Mouse (Mus musculus) limb, embryonic 13.5 days (tissue): Measurements from ENCODE around the gene Dpf2. TPM values are rescaled to one million over a fixed set of nuclear protein-coding genes. Genes with fewer than 3 reads are reported as not detected.

ENCODE experiments used
- ATAC-seq: fragments of 200-750 bp; cut with Nextera tagmentation; 2 replicates; pipeline ENCODE4 v1.8.0; 2017; ENCODE audit warnings: low read depth, moderate number of reproducible peaks, moderate TSS enrichment; ENCODE audit not compliant: low FRiP score
- H3K27ac ChIP-seq: fragments of 300-500 bp; sonication (generic); 2 replicates; pipeline ENCODE4 v1.5.1; 2015; ENCODE audit warnings: inconsistent platforms, mild to moderate bottlenecking, moderate library complexity
- H3K27me3 ChIP-seq: fragments of 300-500 bp; sonication (generic); 2 replicates; pipeline ENCODE4 v1.6.1; 2015; ENCODE audit warnings: mild to moderate bottlenecking, inconsistent platforms
- H3K36me3 ChIP-seq: fragments of 300-500 bp; sonication (generic); 2 replicates; pipeline ENCODE4 v1.6.1; 2015; ENCODE audit warnings: inconsistent platforms, mild to moderate bottlenecking, moderate library complexity
- H3K4me1 ChIP-seq: fragments of 300-500 bp; sonication (generic); 2 replicates; pipeline ENCODE4 v1.6.1; 2015; ENCODE audit warnings: inconsistent platforms
- H3K4me2 ChIP-seq: fragments of 300-500 bp; sonication (generic); replicated peaks from 2 replicates; pipeline ENCODE4 v1.6.1; 2015; ENCODE audit warnings: inconsistent platforms, mild to moderate bottlenecking, moderate library complexity
- H3K4me3 ChIP-seq: fragments of 300-500 bp; sonication (generic); 2 replicates; pipeline ENCODE4 v1.5.1; 2015; ENCODE audit warnings: moderate library complexity, mild to moderate bottlenecking, inconsistent platforms
- H3K9ac ChIP-seq: fragments of 300-500 bp; sonication (generic); 2 replicates; pipeline ENCODE4 v1.6.1; 2015; ENCODE audit warnings: mild to moderate bottlenecking, inconsistent platforms
- H3K9me3 ChIP-seq: fragments of 300-500 bp; sonication (generic); 2 replicates; pipeline ENCODE4 v1.6.1; 2016; ENCODE audit warnings: inconsistent platforms
- WGBS: fragments of 180-500 bp; shearing (Covaris S2); methylation state at CpG from one replicate; pipeline ENCODE4 v1.1.7; 2015; 5-methylcytosine and 5-hydroxymethylcytosine counted together
- polyA plus RNA-seq: library from polyadenylated mRNA; unstranded; fragments of >200 nt; fragmentation: Nextera tagmentation; extraction: Ambion mirVana; gene quantifications from 2 replicates; pipeline ENCODE4 v1.2.1, GENCODE M21; 2015

Dpf2 gene
- polyA plus RNA-seq, 1 experiment from 2014 or later, result 174 TPM

- H3K27ac ChIP-seq, result no peak overlapping the region
- WGBS, result 73% methylated on average over 7 of the region's 7 CpGs
- peaks cover 95% of the 10 kb centered on the region for H3K36me3 ChIP-seq
- H3K9ac ChIP-seq, result no peak overlapping the region
- H3K4me3 ChIP-seq, result no peak overlapping the region
- no peaks in the 10 kb centered on the region for H3K9me3 ChIP-seq
- ATAC-seq, result no peak
- no peak overlapping the region for H3K4me2 ChIP-seq
- no peaks in the 10 kb centered on the region for H3K27me3 ChIP-seq
- H3K4me1 ChIP-seq, result peaks cover 7% of the 10 kb centered on the region; the same call in 1 of the 2 replicates
Measured at GRCm38 (mm10) chr19:5945027-5945426, 32.2 kb upstream of the Dpf2 start.

GRCm38 (mm10) chr19:5944145-5944544, 31.3 kb upstream of the Dpf2 start:
- Histone ChIP-seq H3K4me1 (peaks cover 11% of the 10 kb centered on the region), H3K4me2 (no peak overlapping the region), H3K27me3 (no peaks in the 10 kb centered on the region), H3K36me3 (peaks cover 96% of the 10 kb centered on the region), H3K9me3 (no peaks in the 10 kb centered on the region), H3K4me3 (no peak overlapping the region), H3K9ac (no peak overlapping the region; the same call in 1 of the 2 replicates), H3K27ac (no peak overlapping the region)
- WGBS, result 75% methylated on average over 8 of the region's 8 CpGs
- ATAC-seq, result no peak

GRCm38 (mm10) chr19:5943404-5943803, 30.6 kb upstream of the Dpf2 start:
- no peak overlapping the region for H3K4me3 ChIP-seq
- H3K27me3 ChIP-seq, result no peaks in the 10 kb centered on the region
- H3K27ac ChIP-seq, result no peak overlapping the region
- H3K4me2 ChIP-seq, result no peak overlapping the region
- H3K36me3 ChIP-seq, result peaks cover 89% of the 10 kb centered on the region
- H3K9me3 ChIP-seq, result no peaks in the 10 kb centered on the region
- peaks cover 11% of the 10 kb centered on the region for H3K4me1 ChIP-seq
- H3K9ac ChIP-seq, result no peak overlapping the region
- 90% methylated on average over 15 of the region's 15 CpGs for WGBS
- no peak for ATAC-seq

- Histone ChIP-seq H3K4me3 (no peak overlapping the region), H3K27me3 (no peaks in the 10 kb centered on the region), H3K4me2 (no peak overlapping the region), H3K27ac (no peak overlapping the region), H3K4me1 (peaks cover 11% of the 10 kb centered on the region), H3K9ac (no peak overlapping the region), H3K36me3 (peaks cover 81% of the 10 kb centered on the region), H3K9me3 (no peaks in the 10 kb centered on the region)
- 88% methylated on average over 7 of the region's 7 CpGs for WGBS
- ATAC-seq, result no peak
Measured at GRCm38 (mm10) chr19:5942581-5942980, 29.8 kb upstream of the Dpf2 start.

- H3K36me3 ChIP-seq, result peaks cover 64% of the 10 kb centered on the region
- H3K27ac ChIP-seq, result peak overlapping the region; percentile 63; the same call in 1 of the 2 replicates
- no peak overlapping the region for H3K4me3 ChIP-seq
- H3K4me2 ChIP-seq, result no peak overlapping the region
- H3K9me3 ChIP-seq, result no peaks in the 10 kb centered on the region
- no peaks in the 10 kb centered on the region for H3K27me3 ChIP-seq
- WGBS, result 87% methylated on average over 10 of the region's 10 CpGs
- no peak overlapping the region for H3K9ac ChIP-seq
- peaks cover 11% of the 10 kb centered on the region for H3K4me1 ChIP-seq
- no peak for ATAC-seq
Measured at GRCm38 (mm10) chr19:5940656-5941055, 27.8 kb upstream of the Dpf2 start.

- Histone ChIP-seq H3K4me2 (no peak overlapping the region), H3K9me3 (no peaks in the 10 kb centered on the region), H3K4me1 (peaks cover 15% of the 10 kb centered on the region), H3K9ac (no peak overlapping the region), H3K27me3 (no peaks in the 10 kb centered on the region), H3K36me3 (peaks cover 59% of the 10 kb centered on the region), H3K27ac (peak overlapping the region; percentile 63), H3K4me3 (no peak overlapping the region)
- WGBS, result 49% methylated on average over 4 of the region's 4 CpGs
- no peak for ATAC-seq
Measured at GRCm38 (mm10) chr19:5940173-5940572, 27.4 kb upstream of the Dpf2 start.

- Histone ChIP-seq H3K36me3 (peaks cover 55% of the 10 kb centered on the region), H3K9me3 (no peaks in the 10 kb centered on the region), H3K4me2 (no peak overlapping the region), H3K27ac (peak overlapping the region; percentile 63), H3K27me3 (no peaks in the 10 kb centered on the region), H3K9ac (no peak overlapping the region), H3K4me1 (peaks cover 16% of the 10 kb centered on the region), H3K4me3 (no peak overlapping the region)
- no peak for ATAC-seq
- whole genome bisulfite sequencing, result 82% methylated on average over 5 of the region's 5 CpGs
Measured at GRCm38 (mm10) chr19:5939715-5940114, 26.9 kb upstream of the Dpf2 start.

- H3K9ac ChIP-seq, result no peak overlapping the region
- no peak overlapping the region for H3K27ac ChIP-seq
- peaks cover 16% of the 10 kb centered on the region for H3K4me1 ChIP-seq
- H3K4me3 ChIP-seq, result no peak overlapping the region
- H3K36me3 ChIP-seq, result peaks cover 43% of the 10 kb centered on the region
- no peaks in the 10 kb centered on the region for H3K27me3 ChIP-seq
- no peak overlapping the region for H3K4me2 ChIP-seq
- 87% methylated on average over 6 of the region's 6 CpGs for WGBS
- no peak for ATAC-seq
- no peaks in the 10 kb centered on the region for H3K9me3 ChIP-seq
Measured at GRCm38 (mm10) chr19:5938516-5938915, 25.7 kb upstream of the Dpf2 start.

- Histone ChIP-seq H3K27me3 (no peaks in the 10 kb centered on the region), H3K36me3 (peaks cover 37% of the 10 kb centered on the region), H3K4me3 (no peak overlapping the region), H3K9ac (no peak overlapping the region), H3K4me1 (peaks cover 16% of the 10 kb centered on the region), H3K4me2 (no peak overlapping the region), H3K27ac (no peak overlapping the region), H3K9me3 (no peaks in the 10 kb centered on the region)
- WGBS, result 43% methylated on average over 14 of the region's 14 CpGs
- no peak for ATAC-seq
Measured at GRCm38 (mm10) chr19:5937836-5938406, 25.1 kb upstream of the Dpf2 start.

- Histone ChIP-seq H3K4me2 (no peak overlapping the region), H3K27me3 (no peaks in the 10 kb centered on the region), H3K9ac (no peak overlapping the region), H3K4me1 (peaks cover 16% of the 10 kb centered on the region), H3K4me3 (no peak overlapping the region), H3K27ac (no peak overlapping the region), H3K9me3 (no peaks in the 10 kb centered on the region), H3K36me3 (peaks cover 31% of the 10 kb centered on the region)
- 75% methylated on average over 21 of the region's 21 CpGs for WGBS
- no peak for ATAC-seq
Measured at GRCm38 (mm10) chr19:5937095-5937835, 24.5 kb upstream of the Dpf2 start.

GRCm38 (mm10) chr19:5935691-5936090, 22.9 kb upstream of the Dpf2 start:
- ATAC-seq, result no peak
- H3K27me3 ChIP-seq, result no peaks in the 10 kb centered on the region
- whole genome bisulfite sequencing, result 66% methylated on average over 5 of the region's 5 CpGs
- H3K4me3 ChIP-seq, result no peak overlapping the region
- H3K36me3 ChIP-seq, result peaks cover 16% of the 10 kb centered on the region; the same call in 1 of the 2 replicates
- H3K4me2 ChIP-seq, result no peak overlapping the region
- peaks cover 16% of the 10 kb centered on the region for H3K4me1 ChIP-seq
- H3K9me3 ChIP-seq, result no peaks in the 10 kb centered on the region
- no peak overlapping the region for H3K9ac ChIP-seq
- H3K27ac ChIP-seq, result peak overlapping the region; percentile 39; the same call in 1 of the 2 replicates

- Histone ChIP-seq H3K9ac (no peak overlapping the region), H3K4me3 (no peak overlapping the region), H3K36me3 (peaks cover 12% of the 10 kb centered on the region; the same call in 1 of the 2 replicates), H3K4me1 (peaks cover 17% of the 10 kb centered on the region), H3K4me2 (no peak overlapping the region), H3K9me3 (no peaks in the 10 kb centered on the region), H3K27me3 (no peaks in the 10 kb centered on the region), H3K27ac (peak overlapping the region; percentile 33; the same call in 1 of the 2 replicates)
- 22% methylated on average over 3 of the region's 3 CpGs for WGBS
- ATAC-seq, result peak; percentile 61; the same call in 1 of the 2 replicates
Measured at GRCm38 (mm10) chr19:5935266-5935665, 22.5 kb upstream of the Dpf2 start.
